Mouse (Mus musculus) lung, embryonic 16.5 days (tissue): Measurements from ENCODE around the gene 4933434E20Rik. TPM values are rescaled to one million over a fixed set of nuclear protein-coding genes. Genes with fewer than 3 reads are reported as not detected.
A peak's percentile ranks its signal among the peaks of the same experiment; 100 is the strongest.

Source experiments
- ATAC-seq: fragments of 200-750 bp; cut with Nextera tagmentation; 2 replicates; pipeline ENCODE4 v1.8.0; 2017; ENCODE audit warnings: low read depth, mild to moderate bottlenecking, moderate library complexity
- H3K27ac ChIP-seq: fragments of 300-500 bp; sonication (generic); 2 replicates; pipeline ENCODE4 v1.5.1; 2014; ENCODE audit warnings: mild to moderate bottlenecking, control low read depth, low read length
- H3K27me3 ChIP-seq: fragments of 300-500 bp; sonication (generic); 2 replicates; pipeline ENCODE4 v1.6.1; 2014; ENCODE audit warnings: low read depth, low read length, mixed read lengths; ENCODE audit not compliant: control insufficient read depth, insufficient read depth
- H3K36me3 ChIP-seq: fragments of 300-500 bp; sonication (generic); 2 replicates; pipeline ENCODE4 v1.6.1; 2014; ENCODE audit warnings: low read length; ENCODE audit not compliant: control insufficient read depth, insufficient read depth
- H3K4me1 ChIP-seq: fragments of 300-500 bp; sonication (generic); replicated peaks from 2 replicates; pipeline ENCODE4 v1.6.1; 2014; ENCODE audit warnings: low read length, mixed read lengths; ENCODE audit not compliant: control insufficient read depth, insufficient read depth
- H3K4me2 ChIP-seq: fragments of 300-500 bp; sonication (generic); 2 replicates; pipeline ENCODE4 v1.6.1; 2014; ENCODE audit warnings: low read depth, low read length, control low read depth
- H3K4me3 ChIP-seq: fragments of 300-500 bp; sonication (generic); 2 replicates; pipeline ENCODE4 v1.5.1; 2014; ENCODE audit warnings: mild to moderate bottlenecking, low read length, control low read depth
- H3K9ac ChIP-seq: fragments of 300-500 bp; sonication (generic); 2 replicates; pipeline ENCODE4 v1.6.1; 2014; ENCODE audit warnings: low read length, control low read depth
- H3K9me3 ChIP-seq: fragments of 300-500 bp; sonication (generic); 2 replicates; pipeline ENCODE4 v1.6.1; 2016; ENCODE audit warnings: low read length; ENCODE audit not compliant: control insufficient read depth
- WGBS: fragments of 180-500 bp; shearing (Covaris S2); extraction: QIAGEN DNeasy Blood & Tissue Kit; methylation state at CpG from one replicate; pipeline ENCODE4 v1.1.7; 2014; 5-methylcytosine and 5-hydroxymethylcytosine counted together
- polyA plus RNA-seq: library from polyadenylated mRNA; unstranded; fragments of >200 nt; fragmentation: Nextera tagmentation; extraction: Ambion mirVana; gene quantifications from 2 replicates; pipeline ENCODE4 v1.2.1, GENCODE M21; 2015

Gene 4933434E20Rik
- 148 and 168 TPM in 2 replicates for polyA plus RNA-seq

- peaks cover 13% of the 10 kb centered on the region; the same call in 1 of the 2 replicates for H3K36me3 ChIP-seq
- no peaks in the 10 kb centered on the region for H3K9me3 ChIP-seq
- H3K4me2 ChIP-seq, result peak within 1 kb of the TSS; percentile 86
- under 1% methylated on average over 36 of the region's 43 CpGs for WGBS
- peak within 1 kb of the TSS; percentile 89 for H3K4me3 ChIP-seq
- H3K27me3 ChIP-seq, result no peaks in the 10 kb centered on the region
- peaks cover 19% of the 10 kb centered on the region for H3K4me1 ChIP-seq
- peak within 1 kb of the TSS; percentile 92 for H3K27ac ChIP-seq
- peak within 1 kb of the TSS; percentile 98 for H3K9ac ChIP-seq
- ATAC-seq, result peak; percentile 78
Observed at GRCm38 (mm10) chr3:90051441-90052350, at the start of gene 4933434E20Rik. TSS of gene 4933434E20Rik (plus strand) at chr3:90051636.

- no peak overlapping the region for H3K4me3 ChIP-seq
- H3K4me2 ChIP-seq, result peak overlapping the region; percentile 22; the same call in 1 of the 2 replicates
- peak overlapping the region; percentile 77 for H3K27ac ChIP-seq
- no peaks in the 10 kb centered on the region for H3K9me3 ChIP-seq
- H3K27me3 ChIP-seq, result no peaks in the 10 kb centered on the region
- H3K36me3 ChIP-seq, result peaks cover 43% of the 10 kb centered on the region
- H3K9ac ChIP-seq, result no peak overlapping the region
- peak; percentile 78 for ATAC-seq
- WGBS, result 31% methylated on average over 3 of the region's 3 CpGs
- H3K4me1 ChIP-seq, result peaks cover 4% of the 10 kb centered on the region
Observed at GRCm38 (mm10) chr3:90004091-90004796, 47.2 kb upstream of the 4933434E20Rik start.

GRCm38 (mm10) chr3:90010291-90010690 is 41.1 kb upstream of the 4933434E20Rik start:
- H3K27ac ChIP-seq, result no peak overlapping the region
- no peak overlapping the region for H3K9ac ChIP-seq
- no peak overlapping the region for H3K4me2 ChIP-seq
- no peak overlapping the region for H3K4me3 ChIP-seq
- WGBS, result 63% methylated on average over 2 of the region's 2 CpGs
- no peaks in the 10 kb centered on the region for H3K4me1 ChIP-seq
- H3K27me3 ChIP-seq, result no peaks in the 10 kb centered on the region
- peaks cover 78% of the 10 kb centered on the region for H3K36me3 ChIP-seq
- no peaks in the 10 kb centered on the region for H3K9me3 ChIP-seq
- ATAC-seq, result no peak

- Histone ChIP-seq H3K9me3 (no peaks in the 10 kb centered on the region), H3K36me3 (peaks cover 72% of the 10 kb centered on the region), H3K4me3 (no peak overlapping the region), H3K4me2 (no peak overlapping the region), H3K4me1 (no peaks in the 10 kb centered on the region), H3K9ac (no peak overlapping the region), H3K27ac (no peak overlapping the region), H3K27me3 (no peaks in the 10 kb centered on the region)
- WGBS, result 89% methylated on average over 4 of the region's 4 CpGs
- ATAC-seq, result no peak
Observed at GRCm38 (mm10) chr3:90016626-90017025, 34.8 kb upstream of the 4933434E20Rik start.

GRCm38 (mm10) chr3:90034653-90035052 is 16.8 kb upstream of the 4933434E20Rik start:
- 83% methylated on average over 2 of the region's 2 CpGs for WGBS
- no peak overlapping the region for H3K9ac ChIP-seq
- H3K27me3 ChIP-seq, result no peaks in the 10 kb centered on the region
- H3K4me3 ChIP-seq, result no peak overlapping the region
- no peak for ATAC-seq
- H3K4me1 ChIP-seq, result no peaks in the 10 kb centered on the region
- H3K36me3 ChIP-seq, result peaks cover 43% of the 10 kb centered on the region
- H3K27ac ChIP-seq, result no peak overlapping the region
- H3K9me3 ChIP-seq, result no peaks in the 10 kb centered on the region
- no peak overlapping the region for H3K4me2 ChIP-seq

GRCm38 (mm10) chr3:90036263-90036662 is 15.2 kb upstream of the 4933434E20Rik start:
- Histone ChIP-seq H3K4me1 (no peaks in the 10 kb centered on the region), H3K4me2 (no peak overlapping the region), H3K4me3 (no peak overlapping the region), H3K9me3 (no peaks in the 10 kb centered on the region), H3K27ac (no peak overlapping the region), H3K36me3 (peaks cover 41% of the 10 kb centered on the region), H3K9ac (no peak overlapping the region), H3K27me3 (no peaks in the 10 kb centered on the region)
- 96% methylated on average over 1 of the region's 1 CpGs for WGBS
- no peak for ATAC-seq

- ATAC-seq, result no peak
- H3K4me1 ChIP-seq, result peaks cover 19% of the 10 kb centered on the region
- H3K27ac ChIP-seq, result no peak overlapping the region
- H3K36me3 ChIP-seq, result peaks cover 9% of the 10 kb centered on the region; the same call in 1 of the 2 replicates
- H3K27me3 ChIP-seq, result no peaks in the 10 kb centered on the region
- H3K9ac ChIP-seq, result no peak overlapping the region
- no peak overlapping the region for H3K4me3 ChIP-seq
- 48% methylated on average over 3 of the region's 3 CpGs for WGBS
- H3K4me2 ChIP-seq, result 0 out of 2 replicates have a peak overlapping the region, but pooled peaks have one; percentile 14
- H3K9me3 ChIP-seq, result no peaks in the 10 kb centered on the region
Observed at GRCm38 (mm10) chr3:90049691-90050090, 1.7 kb upstream of the 4933434E20Rik start.

GRCm38 (mm10) chr3:90052351-90053241 is 1.2 kb downstream of the 4933434E20Rik start, which contains the start of gene Ubap2l:
TSS of gene Ubap2l (minus strand) at chr3:90052628.
- WGBS, result 0% methylated on average over 70 of the region's 81 CpGs
- Histone ChIP-seq H3K27ac (peak within 1 kb of the TSS; percentile 96), H3K4me2 (peak within 1 kb of the TSS; percentile 86), H3K4me3 (peak within 1 kb of the TSS; percentile 89), H3K36me3 (peaks cover 9% of the 10 kb centered on the region; the same call in 1 of the 2 replicates), H3K4me1 (peaks cover 19% of the 10 kb centered on the region), H3K27me3 (no peaks in the 10 kb centered on the region), H3K9me3 (no peaks in the 10 kb centered on the region), H3K9ac (peak within 1 kb of the TSS; percentile 98)
- ATAC-seq, result peak; percentile 95
